Mouse (Mus musculus) gastrocnemius, postnatal 10 days (tissue): ENCODE results near the gene Snd1. TPM values are rescaled to one million over a fixed set of nuclear protein-coding genes. Genes with fewer than 3 reads are reported as not detected.
A peak's percentile ranks its signal among the peaks of the same experiment; 100 is the strongest.

Experiments
- DNase-seq: peaks from one replicate; pipeline ENCODE4 v3.0.0; 2021; ENCODE audit warnings: mixed read lengths
- total RNA-seq, 2 experiments: library from RNA; stranded (reverse); gene quantifications; 2 replicates each; pipeline ENCODE4 v1.2.3; 2021

Snd1 gene
- total RNA-seq, 2 experiments from 2014 or later: 56.2 to 65.2 TPM

GRCm38 (mm10) chr6:28753217-28753616 lies 278.3 kb downstream of the Snd1 start:
- no peak for DNase-seq

DNA sequence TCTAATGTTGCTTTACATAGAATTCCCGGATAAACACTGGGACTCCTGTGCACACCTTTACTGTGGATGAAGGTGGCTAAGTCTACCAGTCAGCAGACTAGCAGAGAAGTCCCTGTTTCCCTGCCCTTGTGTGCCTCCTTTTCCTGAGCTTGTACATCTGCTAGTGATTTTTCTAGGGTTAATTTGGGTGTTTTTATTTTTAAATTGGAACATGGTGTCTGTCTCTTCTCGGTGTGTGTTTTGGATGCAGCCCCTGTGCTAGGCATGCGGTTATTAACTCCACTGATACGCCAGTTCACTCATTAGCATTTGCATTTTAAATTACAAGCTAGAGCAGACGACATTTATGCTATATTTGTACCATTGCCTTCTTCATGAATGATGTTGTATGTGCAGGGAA lies 278.7 kb downstream of the Snd1 start:
- no peak for DNase-seq

- DNase-seq: no peak
Observed at GRCm38 (mm10) chr6:28754127-28754898, 279.4 kb downstream of the Snd1 start.

- DNase-seq: peak; percentile 39
Observed at GRCm38 (mm10) chr6:28756306-28757018, 281.5 kb downstream of the Snd1 start.

GRCm38 (mm10) chr6:28758293-28758692 lies 283.4 kb downstream of the Snd1 start:
- DNase-seq: no peak

DNA sequence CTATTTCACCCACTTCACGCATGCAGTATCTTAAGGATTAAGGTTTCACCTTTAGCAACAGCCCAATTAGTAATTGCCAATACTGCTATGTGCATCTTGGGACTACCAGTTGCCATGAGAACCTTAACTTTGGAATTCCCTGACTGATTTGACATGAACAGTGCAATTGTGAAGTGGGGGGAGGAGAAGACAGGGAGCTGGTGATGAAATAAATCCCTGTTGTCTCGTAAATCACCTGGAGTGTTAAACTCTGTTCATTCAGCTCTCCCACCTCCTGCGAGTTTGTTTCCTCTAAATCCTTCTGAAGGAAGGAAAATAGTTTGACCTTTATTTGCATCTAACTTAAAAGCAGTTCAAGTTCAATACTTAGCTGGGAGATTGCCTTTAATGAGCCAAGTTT lies 286.8 kb downstream of the Snd1 start:
- no peak for DNase-seq

GRCm38 (mm10) chr6:28762132-28762775 lies 287.3 kb downstream of the Snd1 start:
- no peak for DNase-seq

DNA sequence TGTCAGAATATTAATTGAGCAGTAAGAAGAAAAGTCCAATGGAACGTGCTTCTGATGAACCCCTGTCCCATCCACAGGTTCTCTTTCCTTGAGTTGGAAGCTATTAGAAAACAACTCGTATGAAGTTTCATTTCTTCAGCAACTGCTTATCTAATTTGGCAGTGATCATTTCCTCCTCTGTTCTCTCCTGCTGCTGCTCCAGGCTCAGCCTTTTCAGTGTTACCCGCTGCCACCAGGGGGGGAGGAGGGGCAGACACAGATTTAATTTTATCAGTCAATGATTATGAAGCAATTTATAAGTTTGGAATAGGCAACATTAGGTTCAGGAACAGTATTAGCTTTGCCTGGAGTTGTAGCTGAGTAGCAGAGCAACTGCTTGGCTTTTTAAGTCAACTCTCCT lies 291.7 kb downstream of the Snd1 start:
- no peak for DNase-seq

DNA sequence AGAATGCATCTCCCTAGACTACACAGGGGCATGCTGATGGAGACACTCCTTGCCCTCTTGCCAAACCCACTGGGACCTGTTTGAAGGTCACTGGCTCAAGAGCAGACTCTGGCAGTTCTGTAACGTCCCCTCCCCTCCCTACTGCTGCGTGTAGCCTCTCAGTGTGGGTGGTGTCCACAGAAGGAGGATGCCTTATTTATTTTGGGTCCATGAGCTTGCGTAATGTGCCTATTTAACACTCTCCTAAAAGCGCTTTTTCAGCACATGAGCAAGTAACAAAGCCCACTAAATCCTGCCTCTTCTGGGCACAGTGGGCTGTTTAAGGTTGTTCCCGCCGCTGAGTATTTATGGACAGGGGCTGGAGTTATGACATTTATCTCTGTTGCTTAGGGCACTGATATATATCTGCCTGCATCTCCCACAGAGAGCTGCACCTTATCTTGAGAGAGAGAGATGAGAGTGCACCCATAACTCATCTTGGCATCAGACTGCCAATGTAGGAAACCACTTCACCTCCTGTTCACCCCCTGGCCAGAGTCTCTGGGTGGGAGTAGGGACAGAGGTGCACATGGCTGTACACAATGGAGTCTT lies 293.0 kb downstream of the Snd1 start:
- DNase-seq: no peak

GRCm38 (mm10) chr6:28771331-28771730 lies 296.4 kb downstream of the Snd1 start:
- no peak for DNase-seq

DNA sequence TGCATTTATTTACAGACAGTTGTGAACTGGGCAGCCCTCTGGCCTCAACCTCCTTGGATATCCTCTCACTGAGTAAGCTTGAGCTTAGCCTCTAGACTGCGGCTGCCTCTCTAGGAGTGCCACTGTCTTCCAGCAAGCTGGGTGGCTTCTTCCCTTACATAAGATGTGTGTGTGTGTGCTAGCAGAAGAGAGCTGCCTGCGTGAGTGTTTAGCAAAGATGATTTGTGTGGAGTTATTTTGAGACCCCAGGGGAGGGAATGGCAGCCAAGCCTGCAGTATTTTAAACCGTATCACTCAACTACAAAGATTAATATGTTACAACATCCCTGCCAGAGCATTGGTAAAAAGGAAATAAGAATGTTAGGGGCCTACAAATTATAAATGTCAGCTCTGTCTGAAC lies 306.8 kb downstream of the Snd1 start:
- no peak for DNase-seq

DNA sequence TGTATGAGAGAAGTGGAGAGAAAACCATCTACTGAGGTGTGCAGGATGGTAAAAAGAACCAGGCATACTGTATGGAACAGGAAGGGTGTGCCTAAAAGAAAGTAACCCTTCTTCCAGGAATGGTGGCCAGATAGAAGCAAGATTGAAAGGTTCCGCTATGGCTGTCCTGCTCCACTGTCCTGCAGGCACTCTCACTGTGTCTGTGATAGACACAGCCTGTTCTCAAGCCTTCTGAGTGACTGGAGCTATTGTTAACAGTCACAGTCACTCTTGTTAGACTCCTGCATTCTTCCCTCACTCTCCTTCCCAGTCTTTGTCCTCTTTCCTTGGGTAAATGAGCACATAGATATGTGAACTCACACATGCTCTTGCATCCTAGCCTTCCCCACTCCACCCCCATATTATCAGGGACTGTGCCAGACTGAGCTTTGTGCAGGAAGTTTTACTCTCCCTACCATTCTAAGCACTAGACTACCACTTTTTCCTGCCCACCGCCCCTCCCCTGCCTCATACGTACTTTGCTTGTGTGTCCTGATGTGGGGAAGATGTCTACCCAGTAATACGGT lies 308.2 kb downstream of the Snd1 start:
- DNase-seq: no peak

DNA sequence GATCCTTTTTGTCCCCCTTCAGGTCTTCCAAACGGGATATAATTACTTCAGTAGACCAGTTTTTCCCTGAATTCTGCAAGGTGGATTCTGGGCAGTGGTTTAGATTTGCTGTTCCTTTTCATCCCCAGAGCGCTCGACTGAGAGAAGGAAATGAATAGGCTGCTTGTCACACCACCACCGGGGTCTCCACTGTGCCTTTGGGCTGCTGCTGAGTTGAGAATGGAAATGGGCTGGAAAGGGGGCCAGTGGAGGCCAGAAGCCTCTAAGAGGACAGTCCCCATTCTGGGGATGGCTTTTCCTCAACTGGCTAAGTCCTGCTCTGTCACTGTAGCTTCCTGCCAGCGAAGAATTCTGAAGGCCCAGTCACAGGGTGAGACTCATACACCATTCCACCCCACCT lies 309.0 kb downstream of the Snd1 start:
- no peak for DNase-seq

DNA sequence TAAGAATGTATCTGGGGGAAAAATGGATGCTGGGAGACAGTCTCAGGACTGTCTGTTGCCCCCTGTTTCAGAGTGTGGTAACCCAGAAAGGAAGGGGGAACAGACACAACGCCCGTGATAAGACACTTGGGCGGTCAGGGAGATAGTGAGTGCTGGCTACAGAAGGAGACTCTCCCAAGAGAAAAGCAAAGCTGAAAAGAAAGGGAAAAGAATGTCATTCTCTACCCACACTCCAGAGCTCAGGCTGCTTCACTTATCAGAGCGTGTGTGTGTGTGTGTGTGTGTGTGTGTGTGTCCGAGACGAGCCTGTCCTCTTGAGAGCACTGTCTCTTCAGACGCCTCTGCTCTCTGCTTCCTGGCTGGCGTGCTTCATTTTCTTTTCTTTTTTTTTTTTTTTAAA lies 310.8 kb downstream of the Snd1 start:
- DNase-seq: no peak

DNA sequence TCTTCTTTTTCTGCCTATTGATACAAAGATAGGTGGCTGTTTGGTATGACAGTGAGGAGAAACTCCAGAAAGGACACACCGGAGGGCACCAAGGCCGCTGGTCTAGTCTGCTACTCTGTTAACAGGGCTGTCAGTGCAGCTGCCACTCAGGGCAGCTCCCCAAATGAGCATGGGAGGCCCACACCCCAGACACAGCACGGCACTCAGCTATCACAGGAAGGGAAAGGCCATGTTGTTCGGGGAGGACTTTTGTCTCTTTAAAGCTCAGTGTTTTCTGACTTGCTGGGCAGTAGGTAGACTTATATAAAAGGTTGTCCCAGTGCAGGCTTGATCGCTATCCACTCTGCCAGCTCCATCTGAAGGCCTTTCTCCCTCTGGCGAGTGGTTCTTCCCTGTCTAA lies 312.2 kb downstream of the Snd1 start:
- DNase-seq: no peak

DNA sequence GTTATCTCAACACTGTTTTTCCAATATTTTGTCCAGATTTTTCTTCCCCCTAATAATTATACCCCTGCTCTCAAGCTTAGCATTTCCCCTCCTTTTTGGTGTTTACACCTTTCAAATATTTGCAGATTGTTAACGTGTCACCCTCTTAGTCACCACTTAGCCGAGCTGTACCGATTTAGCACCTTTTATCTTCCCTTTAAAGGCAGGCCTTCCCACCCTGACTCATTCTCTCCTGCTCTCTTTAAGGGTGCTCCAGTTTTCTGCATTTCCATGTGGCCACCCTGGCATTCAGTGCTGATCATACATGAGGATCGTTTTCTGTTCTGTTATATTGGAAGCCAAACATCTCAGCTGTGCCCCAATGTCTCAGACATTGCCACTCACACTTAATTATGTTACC lies 314.7 kb downstream of the Snd1 start:
- DNase-seq: no peak

DNA sequence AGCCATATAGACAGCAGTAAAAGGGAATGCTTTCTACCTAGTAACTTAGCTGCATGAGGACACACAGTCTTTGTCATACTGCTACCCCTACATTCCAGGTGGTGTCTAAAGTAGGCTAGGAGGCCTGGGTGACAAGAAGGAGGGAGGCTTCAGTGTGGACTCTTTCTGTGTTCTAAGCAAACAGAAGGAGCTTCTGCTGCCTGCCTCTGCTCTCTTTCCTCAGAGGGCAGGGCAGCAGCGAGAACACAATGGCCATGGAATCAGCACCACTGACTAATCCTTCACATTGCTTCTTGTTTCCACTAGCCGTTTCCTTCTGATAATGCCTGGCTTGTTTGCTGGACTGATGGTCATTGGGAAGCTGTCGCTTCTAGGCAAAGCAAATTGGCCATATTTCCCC lies 316.2 kb downstream of the Snd1 start:
- DNase-seq: no peak

GRCm38 (mm10) chr6:28791809-28792208 lies 316.9 kb downstream of the Snd1 start:
- DNase-seq: no peak

DNA sequence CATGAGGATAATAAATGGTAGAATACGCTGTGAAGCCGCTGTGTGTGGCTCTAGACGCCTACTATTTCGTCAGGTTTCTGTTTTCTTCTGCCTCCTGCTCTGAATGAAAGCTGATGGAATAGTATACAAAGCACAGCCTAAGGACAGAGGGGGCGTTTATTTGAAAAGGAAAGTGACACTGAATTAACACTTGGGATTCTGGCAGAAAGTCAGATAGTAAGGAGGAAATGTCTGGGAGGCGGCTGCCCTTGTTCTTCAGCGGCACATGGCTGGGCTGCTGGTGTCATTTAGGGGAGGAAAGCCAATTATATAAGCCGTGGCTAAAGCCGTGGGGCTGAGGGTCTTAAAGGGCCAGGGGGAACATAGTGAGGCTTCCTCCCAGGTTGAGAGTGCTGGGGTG lies 320.4 kb downstream of the Snd1 start:
- no peak for DNase-seq

DNA sequence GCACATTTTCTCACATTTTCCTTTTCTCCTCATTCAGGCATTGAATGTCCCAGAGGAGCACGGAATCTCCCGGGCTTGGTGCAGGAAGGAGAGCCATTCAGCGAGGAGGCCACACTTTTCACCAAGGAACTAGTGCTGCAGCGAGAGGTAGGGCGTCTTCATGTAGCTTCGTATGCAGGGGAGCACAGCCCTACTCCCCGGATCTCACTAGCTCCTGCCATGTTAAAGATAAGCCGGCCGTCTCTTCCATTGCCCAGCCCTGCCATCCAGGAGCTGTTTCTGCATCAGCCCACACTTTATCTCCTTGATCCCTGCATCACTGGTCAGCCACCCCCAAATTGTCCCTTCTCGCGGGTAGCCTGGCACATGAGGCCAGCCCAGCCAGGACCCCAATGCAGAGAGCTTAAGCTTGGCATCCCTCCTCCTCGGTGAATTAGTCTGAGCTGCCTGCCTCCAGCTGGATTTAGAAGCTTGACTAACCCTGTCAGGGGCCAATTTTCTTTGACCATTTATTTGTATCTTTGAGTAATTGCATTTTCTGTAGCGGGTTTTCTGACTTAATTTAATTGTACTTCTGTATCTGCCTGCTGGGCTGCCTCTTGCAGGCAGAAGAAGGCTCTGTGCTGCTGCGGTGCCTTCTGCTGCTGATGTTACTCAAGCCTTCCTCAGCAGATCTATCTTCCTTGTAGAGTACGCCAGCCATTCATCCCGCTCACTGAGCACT lies 321.0 kb downstream of the Snd1 start:
- no peak for DNase-seq

- DNase-seq: no peak
Observed at GRCm38 (mm10) chr6:28799818-28800217, 324.9 kb downstream of the Snd1 start.

DNA sequence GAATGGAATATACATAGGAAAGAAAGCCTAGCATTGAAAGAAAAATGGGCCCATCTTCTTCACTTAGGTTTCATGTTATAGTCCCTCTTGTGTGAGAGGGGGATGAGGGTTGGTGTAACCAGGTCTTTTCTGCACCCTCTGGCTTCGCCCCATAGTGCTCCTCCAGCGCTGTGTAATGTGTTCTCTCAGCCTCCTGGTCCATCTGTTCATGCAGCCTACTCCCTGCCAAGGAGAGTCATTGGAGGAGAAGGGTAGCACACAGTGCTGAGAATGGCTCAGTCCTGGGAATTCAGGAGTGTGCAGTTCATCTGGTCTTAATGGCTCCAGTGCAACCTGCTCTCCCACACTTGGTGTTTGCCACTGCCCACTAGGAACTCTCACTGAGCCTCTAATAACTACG lies 326.0 kb downstream of the Snd1 start:
- DNase-seq: no peak
